18 mouse cellular contexts compared by ENCODE assay signal in genomic region chr13:24493784-24494183, GRCm38 (mm10).
DNase-seq lines count a peak whose midpoint lies in the region; ATAC-seq and TF ChIP-seq lines count a peak whose summit lies in the region.
"Had no signal": no experiment of that assay in that cellular context is flagged by ENCODE, and none has a peak within 500 bp of the region (broad histone marks: within the 10 kb centered on the region; RNA-seq: fewer than 3 reads in every experiment).

No protein-coding gene starts in this region.

- 93% methylated on average over 3 of the region's 3 CpGs for WGBS in forebrain, embryonic 13.5 days
- 94% methylated on average over 3 of the region's 3 CpGs for WGBS in forebrain, embryonic 12.5 days
- 76% methylated on average over 3 of the region's 3 CpGs for WGBS in midbrain, postnatal 0 days

- no peaks in the 10 kb centered on the region for H3K9me3 ChIP-seq in forebrain, embryonic 13.5 days (replicated peaks)
- no peaks in the 10 kb centered on the region for H3K9me3 ChIP-seq in forebrain, embryonic 12.5 days
- no peaks in the 10 kb centered on the region for H3K9me3 ChIP-seq in midbrain, postnatal 0 days (ENCODE audit: low read length)
- H3K9me3 ChIP-seq: liver, embryonic 15.5 days; stomach, embryonic 15.5 days had no signal

- no peaks in the 10 kb centered on the region for H3K36me3 ChIP-seq in forebrain, embryonic 13.5 days (ENCODE audit: poor library complexity, severe bottlenecking)
- no peaks in the 10 kb centered on the region for H3K36me3 ChIP-seq in forebrain, embryonic 12.5 days (replicated peaks)
- H3K36me3 ChIP-seq in midbrain, postnatal 0 days (ENCODE audit: insufficient read depth, low read length) = no peaks in the 10 kb centered on the region
- H3K36me3 ChIP-seq: liver, embryonic 15.5 days; stomach, embryonic 15.5 days had no signal

- no peak overlapping the region for H3K27ac ChIP-seq in forebrain, embryonic 13.5 days
- H3K27ac ChIP-seq in forebrain, embryonic 12.5 days = no peak overlapping the region
- no peak overlapping the region for H3K27ac ChIP-seq in left cerebral cortex, adult 2 months
- H3K27ac ChIP-seq in midbrain, postnatal 0 days (ENCODE audit: low read depth, low read length) = no peak overlapping the region
- H3K27ac ChIP-seq: liver, embryonic 15.5 days; stomach, embryonic 15.5 days had no signal

- TF ChIP-seq CTCF in left cerebral cortex, adult 2 months (IDR thresholded peaks at IDR 0.05) = no peak
- TF ChIP-seq CTCF in midbrain, postnatal 0 days (IDR thresholded peaks at IDR 0.05) = no peak

- no peaks in the 10 kb centered on the region for H3K27me3 ChIP-seq in forebrain, embryonic 13.5 days
- no peaks in the 10 kb centered on the region for H3K27me3 ChIP-seq in forebrain, embryonic 12.5 days
- H3K27me3 ChIP-seq in midbrain, postnatal 0 days (ENCODE audit: insufficient read depth, low read length) = no peaks in the 10 kb centered on the region
- H3K27me3 ChIP-seq: liver, embryonic 15.5 days; stomach, embryonic 15.5 days had no signal

- DNase-seq in left cerebral cortex, postnatal 25 days (ENCODE audit: low spot score in 2 of 2) = peak; percentile 34 to 59
- no peak for DNase-seq in left cerebral cortex, adult 2 months (ENCODE audit: extremely low spot score in 1 of 2, low spot score in 2 of 2)
- peak; percentile 64 for DNase-seq in brain, adult 2 months (ENCODE audit: low read depth, low spot score)
- peak; percentile 33 for DNase-seq in midbrain, postnatal 0 days (ENCODE audit: low spot score)
- DNase-seq in lung, adult 18-20 months = no peak
- DNase-seq: cerebellum, adult 8-10 months; gastrocnemius, postnatal 36 days; kidney, adult 11 months; kidney, postnatal 10 days; lung, postnatal 14 days; spleen, adult 18-20 months; thymus, postnatal 25 days had no signal

- H3K4me1 ChIP-seq in forebrain, embryonic 13.5 days = no peaks in the 10 kb centered on the region
- no peaks in the 10 kb centered on the region for H3K4me1 ChIP-seq in forebrain, embryonic 12.5 days
- peaks cover 4% of the 10 kb centered on the region; the same call in 1 of the 2 replicates for H3K4me1 ChIP-seq in midbrain, postnatal 0 days (ENCODE audit: insufficient read depth, low read length)
- H3K4me1 ChIP-seq: stomach, embryonic 15.5 days had no signal

- no peak overlapping the region for H3K4me3 ChIP-seq in forebrain, embryonic 13.5 days
- H3K4me3 ChIP-seq in forebrain, embryonic 12.5 days (replicated peaks) = no peak overlapping the region
- H3K4me3 ChIP-seq in left cerebral cortex, adult 2 months = no peak overlapping the region
- no peak overlapping the region for H3K4me3 ChIP-seq in midbrain, postnatal 0 days (ENCODE audit: low read depth, low read length)
- H3K4me3 ChIP-seq: liver, embryonic 15.5 days; stomach, embryonic 15.5 days had no signal

- no peak overlapping the region for H3K4me2 ChIP-seq in forebrain, embryonic 13.5 days
- H3K4me2 ChIP-seq in forebrain, embryonic 12.5 days = no peak overlapping the region
- H3K4me2 ChIP-seq in midbrain, postnatal 0 days (ENCODE audit: low read depth, low read length, poor library complexity, severe bottlenecking) = no peak overlapping the region
- H3K4me2 ChIP-seq: heart, embryonic 11.5 days; liver, embryonic 15.5 days; stomach, embryonic 15.5 days had no signal

- no peak overlapping the region for H3K9ac ChIP-seq in forebrain, embryonic 13.5 days
- no peak overlapping the region for H3K9ac ChIP-seq in forebrain, embryonic 12.5 days
- no peak overlapping the region for H3K9ac ChIP-seq in midbrain, postnatal 0 days (replicated peaks; ENCODE audit: low read length, poor library complexity, severe bottlenecking)
- H3K9ac ChIP-seq: liver, embryonic 15.5 days; stomach, embryonic 15.5 days had no signal

- ATAC-seq in forebrain, embryonic 13.5 days = peak; percentile 55; the same call in 1 of the 2 replicates
- ATAC-seq in forebrain, embryonic 12.5 days (ENCODE audit: low FRiP score) = no peak
- ATAC-seq in midbrain, postnatal 0 days (ENCODE audit: low FRiP score) = 0 out of 2 replicates have a peak, but pooled peaks have one; percentile 47
- ATAC-seq in cerebellum, adult (ENCODE audit: insufficient number of reproducible peaks, low FRiP score, low TSS enrichment) = no peak

- intact Hi-C loops in left cerebral cortex, postnatal 25 days (cut with DNase I) = no loop called here
- intact Hi-C loops in left cerebral cortex, adult 2 months (cut with DNase I) = no loop called here

Comparison
In these comparisons a context has a peak if more than half of its experiments do, and no peak if none do; other contexts are left out.
1. ATAC-seq: peak in forebrain, embryonic 13.5 days (single experiment) and midbrain, postnatal 0 days (single experiment); none in forebrain, embryonic 12.5 days (single experiment) and cerebellum, adult (single experiment).
2. DNase-seq: peak in left cerebral cortex, postnatal 25 days (2 of 2), brain, adult 2 months (single experiment) and midbrain, postnatal 0 days (single experiment); none in left cerebral cortex, adult 2 months (0 of 2) and lung, adult 18-20 months (0 of 2).